Mouse (Mus musculus): ENCODE results near the gene Tet1. TPM values are rescaled to one million over a fixed set of nuclear protein-coding genes. Genes with fewer than 3 reads are reported as not detected.

Gene Tet1
- polyA plus RNA-seq, 1 experiment from 2014 or later: 2.3 TPM

- Histone ChIP-seq H3K27ac (replicated peaks) (no peak overlapping the region), H3K27me3 (peaks cover 6% of the 10 kb centered on the region), H3K36me3 (replicated peaks) (no peaks in the 10 kb centered on the region), H3K9me3 (replicated peaks) (no peaks in the 10 kb centered on the region), H3K4me3 (replicated peaks) (no peak overlapping the region; the same call in 1 of the 2 replicates), H3K4me2 (peak overlapping the region; percentile 73), H3K4me1 (replicated peaks) (peaks cover 9% of the 10 kb centered on the region), H3K9ac (no peak overlapping the region)
- no peak for ATAC-seq (ENCODE audit: insufficient read depth)
- 40% methylated on average over 11 of the region's 11 CpGs for WGBS (ENCODE audit: insufficient replicate concordance)
These were observed 42.6 kb downstream of the Tet1 start for GRCm38 (mm10) chr10:62866035-62866791.

GRCm38 (mm10) chr10:62865167-62866034, 43.4 kb downstream of the Tet1 start:
- H3K4me3 ChIP-seq (replicated peaks): peak overlapping the region; percentile 46
- WGBS (ENCODE audit: insufficient replicate concordance): 3% methylated on average over 28 of the region's 28 CpGs
- no peaks in the 10 kb centered on the region for H3K9me3 ChIP-seq (replicated peaks)
- no peaks in the 10 kb centered on the region for H3K36me3 ChIP-seq (replicated peaks)
- H3K4me2 ChIP-seq: peak overlapping the region; percentile 73
- peak; percentile 62 for ATAC-seq (ENCODE audit: insufficient read depth)
- H3K27ac ChIP-seq (replicated peaks): no peak overlapping the region
- peaks cover 6% of the 10 kb centered on the region for H3K27me3 ChIP-seq
- H3K4me1 ChIP-seq (replicated peaks): peaks cover 9% of the 10 kb centered on the region
- H3K9ac ChIP-seq: 0 out of 2 replicates have a peak overlapping the region, but pooled peaks have one; percentile 0

GRCm38 (mm10) chr10:62863563-62863962, 45.2 kb downstream of the Tet1 start:
- Histone ChIP-seq H3K27me3 (peaks cover 6% of the 10 kb centered on the region), H3K27ac (replicated peaks) (no peak overlapping the region), H3K9me3 (replicated peaks) (no peaks in the 10 kb centered on the region), H3K36me3 (replicated peaks) (no peaks in the 10 kb centered on the region), H3K9ac (no peak overlapping the region), H3K4me3 (replicated peaks) (no peak overlapping the region), H3K4me1 (replicated peaks) (peaks cover 9% of the 10 kb centered on the region), H3K4me2 (no peak overlapping the region)
- ATAC-seq (ENCODE audit: insufficient read depth): no peak
- 23% methylated on average over 3 of the region's 3 CpGs for WGBS (ENCODE audit: insufficient replicate concordance)

- no peak overlapping the region for H3K9ac ChIP-seq
These were observed 46.4 kb downstream of the Tet1 start for GRCm38 (mm10) chr10:62862435-62862834.

DNA sequence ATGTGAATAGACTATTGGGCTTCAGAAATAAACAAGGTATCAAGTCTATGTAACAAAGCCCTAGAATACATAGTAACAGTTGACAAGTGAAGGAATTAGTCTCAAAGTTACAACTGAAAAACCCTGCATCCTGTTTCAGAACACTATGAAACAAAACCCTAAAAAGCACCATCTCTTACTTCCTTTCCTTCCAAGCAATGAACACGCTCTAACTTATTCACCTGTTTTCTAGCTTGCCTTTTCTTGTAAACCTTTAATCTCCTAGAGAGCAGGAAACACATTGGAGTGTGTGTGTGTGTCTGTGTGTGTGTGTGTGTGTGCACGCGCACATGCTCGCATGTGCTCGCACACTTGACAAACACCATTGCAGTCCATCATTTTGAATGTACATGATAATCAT, 49.8 kb downstream of the Tet1 start:
- Histone ChIP-seq H3K4me2 (no peak overlapping the region), H3K9me3 (replicated peaks) (no peaks in the 10 kb centered on the region), H3K4me1 (replicated peaks) (peaks cover 6% of the 10 kb centered on the region; the same call in 1 of the 2 replicates), H3K27ac (replicated peaks) (no peak overlapping the region), H3K4me3 (replicated peaks) (no peak overlapping the region), H3K27me3 (no peaks in the 10 kb centered on the region), H3K9ac (no peak overlapping the region), H3K36me3 (replicated peaks) (no peaks in the 10 kb centered on the region)
- 73% methylated on average over 5 of the region's 5 CpGs for WGBS (ENCODE audit: insufficient replicate concordance)
- no peak for ATAC-seq (ENCODE audit: insufficient read depth)

More at GRCm38 (mm10) chr10:62862435-62862834, 46.4 kb downstream of the Tet1 start:
- H3K4me3 ChIP-seq (replicated peaks): no peak overlapping the region
- H3K27ac ChIP-seq (replicated peaks): no peak overlapping the region
- H3K4me2 ChIP-seq: no peak overlapping the region
- no peak for ATAC-seq (ENCODE audit: insufficient read depth)
- 72% methylated on average over 1 of the region's 1 CpGs for WGBS (ENCODE audit: insufficient replicate concordance)
- H3K4me1 ChIP-seq (replicated peaks): peaks cover 9% of the 10 kb centered on the region
- no peaks in the 10 kb centered on the region for H3K36me3 ChIP-seq (replicated peaks)
- no peaks in the 10 kb centered on the region for H3K9me3 ChIP-seq (replicated peaks)
- peaks cover 6% of the 10 kb centered on the region for H3K27me3 ChIP-seq

GRCm38 (mm10) chr10:62856690-62857290, 52.0 kb downstream of the Tet1 start:
- H3K27ac ChIP-seq (replicated peaks): no peak overlapping the region
- H3K9ac ChIP-seq: no peak overlapping the region
- H3K27me3 ChIP-seq: no peaks in the 10 kb centered on the region
- 65% methylated on average over 10 of the region's 10 CpGs for WGBS (ENCODE audit: insufficient replicate concordance)
- H3K4me1 ChIP-seq (replicated peaks): peaks cover 6% of the 10 kb centered on the region; the same call in 1 of the 2 replicates
- no peaks in the 10 kb centered on the region for H3K36me3 ChIP-seq (replicated peaks)
- no peak for ATAC-seq (ENCODE audit: insufficient read depth)
- no peaks in the 10 kb centered on the region for H3K9me3 ChIP-seq (replicated peaks)
- no peak overlapping the region for H3K4me3 ChIP-seq (replicated peaks)
- no peak overlapping the region for H3K4me2 ChIP-seq

DNA sequence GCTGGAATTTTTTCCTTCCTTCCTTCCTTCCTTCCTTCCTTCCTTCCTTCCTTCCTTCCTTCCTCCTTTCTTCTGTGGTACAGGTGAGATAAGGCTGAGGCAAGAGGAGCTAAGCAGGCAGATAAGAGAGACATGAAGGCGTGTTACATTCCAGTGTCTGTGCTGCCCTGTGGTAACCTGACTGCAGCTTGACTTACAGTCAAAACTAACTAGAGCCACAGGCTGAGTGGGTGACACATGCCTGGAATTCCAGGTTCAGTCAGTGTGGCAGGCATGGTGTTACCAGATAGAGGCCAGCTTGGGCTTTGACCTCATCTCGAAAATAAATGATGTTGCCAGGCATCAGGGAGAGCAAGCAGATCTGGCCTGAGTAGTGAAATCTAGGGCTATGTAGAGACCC, 53.8 kb downstream of the Tet1 start:
- no peaks in the 10 kb centered on the region for H3K36me3 ChIP-seq (replicated peaks)
- ATAC-seq (ENCODE audit: insufficient read depth): no peak

DNA sequence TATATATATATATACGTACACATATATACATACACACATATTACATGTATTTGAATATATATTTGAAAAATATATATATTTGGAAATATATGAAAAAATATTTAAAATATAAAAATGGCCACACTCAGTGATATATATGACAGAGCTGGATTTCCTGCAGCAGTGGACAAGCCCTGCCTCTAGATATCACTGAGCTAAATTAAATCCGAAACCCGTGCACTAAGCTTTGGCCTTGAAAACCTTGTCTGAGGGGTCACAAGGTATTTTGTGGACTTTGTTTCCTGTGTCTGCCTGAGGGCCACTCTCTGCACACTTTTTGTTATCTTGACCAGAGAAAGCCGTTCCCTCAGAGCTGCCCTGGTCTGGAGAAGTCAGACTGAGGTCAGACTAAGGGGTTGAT, 54.2 kb downstream of the Tet1 start:
- 40% methylated on average over 4 of the region's 4 CpGs for WGBS (ENCODE audit: insufficient replicate concordance)
- H3K4me2 ChIP-seq: no peak overlapping the region
- H3K4me1 ChIP-seq (replicated peaks): peaks cover 6% of the 10 kb centered on the region; the same call in 1 of the 2 replicates
- no peaks in the 10 kb centered on the region for H3K27me3 ChIP-seq
- no peak overlapping the region for H3K9ac ChIP-seq
- H3K36me3 ChIP-seq (replicated peaks): no peaks in the 10 kb centered on the region
- H3K4me3 ChIP-seq (replicated peaks): no peak overlapping the region
- H3K9me3 ChIP-seq (replicated peaks): no peaks in the 10 kb centered on the region
- no peak for ATAC-seq (ENCODE audit: insufficient read depth)
- H3K27ac ChIP-seq (replicated peaks): no peak overlapping the region

More for the DNA sequence above, 53.8 kb downstream of the Tet1 start:
- H3K9ac ChIP-seq: no peak overlapping the region
- H3K27me3 ChIP-seq: no peaks in the 10 kb centered on the region
- H3K9me3 ChIP-seq (replicated peaks): no peaks in the 10 kb centered on the region
- H3K4me3 ChIP-seq (replicated peaks): no peak overlapping the region
- WGBS (ENCODE audit: insufficient replicate concordance): 27% methylated on average over 2 of the region's 2 CpGs
- no peak overlapping the region for H3K4me2 ChIP-seq
- no peak overlapping the region for H3K27ac ChIP-seq (replicated peaks)
- peaks cover 6% of the 10 kb centered on the region; the same call in 1 of the 2 replicates for H3K4me1 ChIP-seq (replicated peaks)

DNA sequence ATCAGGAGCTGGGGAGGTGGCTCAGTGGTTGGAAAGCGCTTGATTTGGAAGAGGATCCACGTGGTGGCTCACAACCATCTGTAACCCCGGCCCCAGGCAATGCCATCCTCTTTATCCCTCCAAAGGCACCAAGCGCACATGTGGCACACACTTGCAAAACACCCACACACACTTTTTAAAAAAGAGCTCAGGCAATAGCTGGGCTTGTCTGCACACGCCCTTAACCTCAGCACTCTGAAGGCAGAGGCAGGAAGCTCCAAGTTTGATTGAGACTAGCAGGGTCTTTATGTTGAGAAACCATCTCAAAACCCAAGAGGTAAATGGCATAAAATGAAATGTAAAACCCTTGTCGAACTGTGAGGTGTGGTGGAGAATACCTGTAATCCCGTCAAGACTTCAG, 57.2 kb downstream of the Tet1 start:
- Histone ChIP-seq H3K9me3 (replicated peaks) (no peaks in the 10 kb centered on the region), H3K27me3 (no peaks in the 10 kb centered on the region), H3K4me1 (replicated peaks) (peaks cover 6% of the 10 kb centered on the region; the same call in 1 of the 2 replicates), H3K27ac (replicated peaks) (no peak overlapping the region), H3K9ac (no peak overlapping the region), H3K4me2 (no peak overlapping the region), H3K36me3 (replicated peaks) (no peaks in the 10 kb centered on the region), H3K4me3 (replicated peaks) (no peak overlapping the region)
- WGBS (ENCODE audit: insufficient replicate concordance): 57% methylated on average over 7 of the region's 7 CpGs
- ATAC-seq (ENCODE audit: insufficient read depth): no peak

- Histone ChIP-seq H3K9me3 (replicated peaks) (no peaks in the 10 kb centered on the region), H3K4me2 (no peak overlapping the region), H3K4me1 (replicated peaks) (peaks cover 6% of the 10 kb centered on the region; the same call in 1 of the 2 replicates), H3K4me3 (replicated peaks) (no peak overlapping the region), H3K36me3 (replicated peaks) (no peaks in the 10 kb centered on the region), H3K27ac (replicated peaks) (no peak overlapping the region), H3K27me3 (no peaks in the 10 kb centered on the region), H3K9ac (no peak overlapping the region)
- WGBS (ENCODE audit: insufficient replicate concordance): 58% methylated on average over 4 of the region's 4 CpGs
- no peak for ATAC-seq (ENCODE audit: insufficient read depth)
These were observed 57.8 kb downstream of the Tet1 start for GRCm38 (mm10) chr10:62851025-62851424.

DNA sequence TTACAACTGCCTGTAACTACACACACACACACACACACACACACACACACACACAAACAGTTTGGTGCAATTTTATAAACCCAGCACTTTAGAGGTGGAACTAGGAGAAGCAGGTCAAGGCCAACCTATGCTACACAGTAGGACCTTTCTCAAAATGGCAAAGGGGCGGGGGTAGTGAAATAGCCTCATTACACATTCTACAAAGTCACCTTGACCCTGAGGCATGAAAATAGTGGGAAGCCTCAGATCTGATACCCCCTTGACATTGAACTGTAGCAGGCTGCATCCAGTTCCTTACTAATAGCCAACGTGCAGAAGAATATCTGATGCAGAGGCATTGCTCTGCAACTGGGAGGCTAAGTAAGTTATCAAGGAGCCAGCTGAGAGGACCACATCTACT, 60.0 kb downstream of the Tet1 start:
- no peak for ATAC-seq (ENCODE audit: insufficient read depth)
- Histone ChIP-seq H3K9me3 (replicated peaks) (no peaks in the 10 kb centered on the region), H3K27me3 (no peaks in the 10 kb centered on the region), H3K9ac (no peak overlapping the region), H3K27ac (replicated peaks) (no peak overlapping the region), H3K4me1 (replicated peaks) (no peaks in the 10 kb centered on the region), H3K4me3 (replicated peaks) (no peak overlapping the region), H3K4me2 (no peak overlapping the region), H3K36me3 (replicated peaks) (no peaks in the 10 kb centered on the region)
- WGBS (ENCODE audit: insufficient replicate concordance): 64% methylated on average over 2 of the region's 2 CpGs

Measured in liver, embryonic 15.5 days (tissue).